Mouse (Mus musculus) E14TG2a.4 (cell line): ENCODE data around the gene Lix1.

Experiments
- CTCF ChIP-seq: conservative IDR thresholded peaks from 2 replicates; pipeline ENCODE4 v1.5.1; 2014; ENCODE audit warnings: low read length
- POU5F1 ChIP-seq: IDR thresholded peaks from 2 replicates; pipeline ENCODE4 v1.6.1; 2014; ENCODE audit warnings: low read length, borderline replicate concordance

DNA sequence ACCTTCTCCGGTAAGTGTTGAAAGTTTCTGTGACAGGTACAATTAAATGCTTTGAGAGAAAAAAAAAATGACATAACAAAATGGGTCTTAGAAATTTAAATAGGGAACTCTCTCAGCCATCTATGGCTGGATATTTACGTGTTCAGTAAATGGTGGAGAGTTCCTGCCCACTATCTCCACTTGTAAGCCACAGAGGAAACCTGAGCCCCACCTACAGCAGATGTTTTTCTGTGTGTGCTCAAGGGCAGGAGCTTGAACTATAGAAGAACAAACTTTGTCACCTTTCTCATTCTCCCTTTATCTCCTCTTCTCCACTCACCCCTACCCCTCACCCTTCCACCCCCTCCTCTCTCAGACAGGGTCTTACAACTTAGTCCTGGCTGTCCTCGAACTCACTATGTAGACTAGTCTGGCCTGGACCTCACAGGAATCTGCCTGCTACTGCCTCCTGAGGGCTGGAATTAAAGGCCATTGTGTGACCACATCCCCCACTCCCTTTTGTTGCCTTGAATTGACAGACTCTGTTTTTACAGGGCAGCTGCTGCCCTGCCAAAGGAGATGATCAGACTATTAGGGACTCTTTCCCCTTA is 41.9 kb downstream of the Lix1 start:
- TF ChIP-seq CTCF (no peak), POU5F1 (no peak)
